Mouse (Mus musculus): ENCODE data around the gene Arrdc2.
A peak's percentile ranks its signal among the peaks of the same experiment; 100 is the strongest.
"Not testable (repeated sequence)": the region's sequence is repeated elsewhere in the genome, so short reads cannot be mapped to it uniquely, and the experiment has no call there.

The Arrdc2 gene

DNA sequence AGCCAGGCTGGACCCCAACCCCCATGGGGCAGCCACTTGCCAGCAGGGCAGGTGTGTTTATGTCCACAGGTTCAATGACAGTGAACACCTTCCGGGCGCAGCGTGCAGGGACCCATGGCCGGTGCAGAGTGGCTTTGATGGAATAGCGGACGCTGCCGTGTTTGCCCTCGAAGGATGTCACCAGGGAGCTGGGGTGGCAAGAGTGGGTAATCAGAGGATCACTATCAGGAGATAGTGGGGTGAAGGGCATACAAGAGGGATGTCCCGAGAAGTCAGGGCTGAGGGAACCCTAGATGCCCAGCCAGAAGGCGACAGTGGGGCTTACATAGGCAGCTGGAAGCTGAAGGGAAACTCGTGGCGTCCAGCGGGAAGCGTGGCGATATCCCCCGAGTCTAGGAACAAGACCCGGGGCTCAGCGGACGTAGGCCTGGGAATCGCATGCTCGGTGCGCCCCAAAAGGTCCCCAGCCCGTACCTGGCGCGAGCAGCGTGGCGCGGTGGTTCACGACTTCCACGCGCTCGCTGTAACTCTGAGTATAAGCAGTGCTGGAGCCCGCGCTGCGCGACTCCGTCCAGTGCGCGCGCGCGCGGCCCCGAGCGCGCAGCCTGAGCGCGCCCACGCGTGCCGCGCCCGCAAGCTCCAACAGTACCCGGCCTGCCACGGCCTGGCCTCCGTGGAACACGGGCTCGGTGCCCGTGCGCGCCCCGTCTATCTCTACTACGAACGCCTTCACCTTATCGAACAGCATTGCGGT is 689 bp downstream of the Arrdc2 start:
- DNase-seq, result peak; percentile 97

DNA sequence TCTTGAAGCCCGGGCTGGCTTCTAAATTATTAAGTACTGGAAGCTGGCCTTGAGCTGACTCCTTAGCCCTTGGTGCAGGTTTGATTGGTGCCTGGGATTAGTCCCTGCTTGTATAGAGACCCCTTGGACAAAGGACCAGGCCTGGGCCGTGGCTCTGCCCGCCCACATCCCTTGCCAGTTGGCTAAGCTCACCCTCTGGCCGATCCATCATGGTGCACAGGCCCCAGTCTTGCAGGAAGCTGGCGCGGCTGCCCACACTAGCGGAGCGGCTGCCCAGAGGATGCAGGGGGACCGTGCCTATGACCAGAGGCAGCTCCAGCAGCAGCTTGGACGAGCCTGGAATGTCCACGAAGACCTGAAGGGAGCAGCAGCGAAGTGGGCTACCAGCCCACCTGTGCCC is 2.9 kb downstream of the Arrdc2 start:
- DNase-seq, result no peak

DNA sequence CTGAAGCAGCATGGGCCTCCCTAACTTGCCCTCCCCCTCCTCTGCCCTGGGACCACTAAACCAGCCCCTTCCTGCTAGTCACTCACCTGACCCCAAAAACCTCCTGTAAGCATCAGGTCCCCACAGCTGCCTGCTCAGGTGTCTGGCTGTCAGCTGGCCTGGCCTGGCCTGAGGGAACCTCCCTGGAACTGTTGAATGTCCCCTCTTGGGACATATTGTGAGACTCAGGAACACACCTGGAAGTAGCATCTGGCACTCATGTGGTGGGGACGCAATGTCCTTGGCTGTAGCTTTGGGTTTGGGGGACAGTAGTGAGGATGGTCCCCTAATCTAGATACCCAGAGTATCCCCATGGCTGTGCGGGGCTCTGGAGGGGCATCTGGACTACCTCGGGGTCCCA is 5.4 kb downstream of the Arrdc2 start:
- DNase-seq, result no peak

DNA sequence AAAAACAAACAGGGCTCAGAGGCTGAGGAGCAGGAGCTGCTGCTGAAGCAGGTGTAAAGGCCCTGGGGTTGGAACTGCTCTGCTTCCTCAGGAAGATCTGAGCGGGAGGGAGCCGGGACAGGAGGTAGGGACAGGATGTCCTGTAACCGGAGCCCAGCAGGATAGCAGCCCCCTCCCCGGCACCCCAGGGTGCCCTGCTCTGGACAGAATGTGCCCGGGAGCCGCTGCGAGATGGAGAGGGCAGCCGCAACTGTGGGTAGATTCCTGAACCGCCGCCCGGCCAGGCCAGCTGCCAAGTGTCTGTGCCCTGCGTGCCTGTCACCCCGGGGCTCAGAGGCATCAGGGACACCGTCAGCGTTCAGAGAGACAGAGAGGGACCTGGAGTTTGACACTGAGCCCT is 6.0 kb downstream of the Arrdc2 start:
- peak; percentile 99 for DNase-seq

DNA sequence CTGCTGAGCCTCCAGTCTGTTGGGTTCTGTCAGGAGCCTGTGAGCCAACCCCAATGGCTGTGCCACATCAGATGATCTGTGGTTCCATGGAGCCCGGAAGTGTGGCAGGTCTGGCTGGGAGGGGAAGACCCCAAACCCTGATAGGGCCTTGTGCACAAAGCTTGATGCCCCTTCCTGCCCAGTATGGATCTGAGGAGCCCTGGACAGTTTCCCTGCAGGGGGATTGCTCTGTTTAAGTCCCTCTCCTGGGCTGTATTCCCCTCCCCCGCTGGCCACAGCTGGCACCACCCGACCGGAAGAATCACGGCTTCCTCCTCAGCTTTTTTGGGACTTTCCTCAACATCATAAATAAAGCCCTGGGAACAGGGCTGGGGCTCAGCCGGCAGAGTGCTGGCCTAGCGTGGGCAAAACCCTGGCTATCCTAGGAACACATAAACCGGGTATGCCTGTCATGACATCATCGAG is 6.5 kb downstream of the Arrdc2 start:
- DNase-seq, result peak; percentile 97

DNA sequence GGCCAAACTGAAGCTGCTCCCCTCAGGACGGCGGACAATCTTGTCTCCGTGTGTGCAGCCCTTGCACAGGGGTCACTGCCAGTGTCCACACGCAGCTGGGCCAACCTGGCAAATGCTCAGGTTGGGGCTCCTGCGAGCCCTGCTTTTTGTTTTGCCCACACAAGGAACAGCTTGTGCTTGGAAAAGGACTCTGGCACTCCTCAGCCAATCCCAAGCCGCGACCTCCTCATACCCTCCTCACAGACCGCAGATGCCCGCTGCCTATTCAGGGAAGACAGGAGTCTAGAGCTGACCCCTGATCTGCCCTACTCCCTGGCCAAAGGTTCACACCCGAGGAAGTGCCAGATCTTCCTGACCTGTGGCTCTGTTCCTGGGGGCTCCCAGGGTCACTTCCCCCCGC is 7.1 kb downstream of the Arrdc2 start:
- DNase-seq, result peak; percentile 96

DNA sequence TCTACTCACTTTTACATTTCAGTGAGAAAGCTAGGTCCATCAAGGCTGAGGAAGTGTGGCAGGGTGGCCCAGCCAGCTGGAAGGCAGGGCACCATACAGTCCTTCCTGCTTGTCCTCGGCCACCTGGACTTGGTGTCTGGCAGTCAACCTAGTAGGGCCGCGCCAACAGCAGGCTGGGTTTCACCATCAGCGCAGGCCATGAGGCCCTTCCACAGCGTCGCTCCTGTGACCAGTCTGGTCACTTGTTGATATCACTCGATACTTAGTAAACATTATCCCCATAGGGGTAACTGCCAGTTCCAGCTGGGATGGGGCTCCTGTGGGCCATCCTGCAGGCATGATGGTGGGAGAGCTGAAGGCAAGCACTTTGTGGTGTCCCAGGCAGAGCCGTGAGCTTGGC is 8.0 kb downstream of the Arrdc2 start:
- no peak for DNase-seq

DNA sequence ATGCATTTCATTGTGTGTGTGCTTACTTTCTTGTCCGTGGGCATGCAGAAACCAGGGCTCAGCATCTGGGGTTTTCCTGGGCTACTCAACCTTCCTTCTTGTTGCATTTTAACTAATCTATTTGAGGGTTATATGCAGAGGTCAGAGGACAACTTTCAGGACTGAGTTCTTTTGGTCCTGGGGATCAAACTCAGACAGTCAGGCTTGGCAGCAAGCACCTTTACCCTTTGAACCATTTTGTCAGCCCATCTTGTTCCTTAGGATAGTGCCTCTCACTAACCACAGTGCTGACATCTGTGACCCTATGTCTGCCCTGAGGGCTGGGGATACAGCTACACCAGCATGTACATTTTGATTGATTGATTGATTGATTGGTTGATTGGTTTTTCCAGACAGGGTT is 11.7 kb downstream of the Arrdc2 start:
- DNase-seq, result no peak

DNA sequence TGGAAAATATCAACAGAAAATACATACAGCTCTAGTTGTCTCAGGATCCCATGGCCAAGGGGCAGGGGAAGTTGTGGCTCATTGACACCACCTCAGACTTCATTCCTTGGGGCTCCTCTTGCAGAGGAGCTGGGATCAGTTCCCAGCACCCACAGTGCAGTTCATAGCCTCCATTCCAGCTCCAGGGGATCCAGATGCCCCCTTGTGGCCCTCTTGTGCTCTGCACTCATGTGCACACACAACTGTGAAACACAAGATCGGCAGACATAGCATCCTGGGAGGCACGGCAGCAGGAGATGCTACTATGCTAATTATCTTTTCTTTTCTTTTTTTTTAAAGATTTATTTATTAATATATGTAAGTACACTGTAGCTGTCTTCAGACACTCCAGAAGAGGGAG is 12.5 kb downstream of the Arrdc2 start:
- DNase-seq, result no peak

DNA sequence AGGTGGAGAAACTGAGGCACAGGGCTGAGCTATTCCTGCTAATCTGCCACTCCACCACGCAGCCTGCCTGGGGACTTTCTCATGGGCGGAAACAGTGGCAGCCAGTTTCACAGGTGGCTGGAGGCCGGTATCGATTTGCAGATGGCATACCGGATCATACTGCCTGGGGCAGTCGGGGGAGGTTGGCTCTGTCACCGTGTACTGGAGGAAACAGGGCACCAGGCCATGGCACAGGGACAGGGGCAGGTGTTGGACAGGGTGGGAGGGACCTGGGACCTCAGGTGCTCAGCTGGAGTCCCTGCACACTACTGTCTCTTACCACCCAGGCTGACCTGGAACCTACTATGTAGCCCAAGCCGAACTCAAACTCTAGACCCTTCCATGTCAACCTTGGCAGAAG is 13.7 kb downstream of the Arrdc2 start:
- DNase-seq, result no peak

DNA sequence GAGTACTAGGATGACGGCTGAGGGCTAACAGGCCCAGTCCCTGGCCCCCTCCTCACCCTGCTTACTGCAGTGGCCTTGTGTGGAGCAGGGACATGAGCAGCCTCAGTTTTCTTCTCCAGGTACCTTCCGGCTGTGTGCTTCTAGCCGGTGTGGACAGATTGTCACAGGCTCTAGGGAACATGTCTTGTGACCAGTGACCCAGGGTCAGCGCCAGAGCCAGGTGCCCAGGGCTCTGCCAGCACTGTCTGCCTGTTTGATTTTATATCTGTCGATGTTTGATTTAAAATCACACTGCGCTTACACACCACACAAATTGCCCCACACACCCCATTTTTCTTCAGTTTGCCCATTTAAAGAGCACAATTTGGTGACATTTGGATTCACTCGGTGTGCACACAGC is 15.7 kb downstream of the Arrdc2 start:
- DNase-seq, result no peak

DNA sequence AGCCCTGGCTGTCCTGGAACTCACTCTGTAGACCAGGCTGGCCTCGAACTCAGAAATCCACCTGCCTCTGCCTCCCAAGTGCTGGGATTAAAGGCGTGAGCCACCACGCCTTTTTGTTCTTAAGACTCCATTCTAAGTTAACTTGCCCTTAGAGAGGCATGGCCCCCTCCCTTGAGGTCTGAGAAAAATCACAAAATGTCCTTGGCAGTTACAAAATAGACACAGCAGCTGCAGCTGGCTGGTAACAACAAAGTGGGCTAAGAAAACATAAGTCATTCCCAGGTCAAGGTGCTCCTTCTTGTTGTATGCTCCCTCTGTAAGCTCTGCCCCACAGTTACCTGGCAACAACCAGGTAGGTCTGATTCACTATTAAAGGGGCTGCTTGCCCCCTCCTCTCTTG is 16.9 kb downstream of the Arrdc2 start:
- not testable (repeated sequence) for DNase-seq

DNA sequence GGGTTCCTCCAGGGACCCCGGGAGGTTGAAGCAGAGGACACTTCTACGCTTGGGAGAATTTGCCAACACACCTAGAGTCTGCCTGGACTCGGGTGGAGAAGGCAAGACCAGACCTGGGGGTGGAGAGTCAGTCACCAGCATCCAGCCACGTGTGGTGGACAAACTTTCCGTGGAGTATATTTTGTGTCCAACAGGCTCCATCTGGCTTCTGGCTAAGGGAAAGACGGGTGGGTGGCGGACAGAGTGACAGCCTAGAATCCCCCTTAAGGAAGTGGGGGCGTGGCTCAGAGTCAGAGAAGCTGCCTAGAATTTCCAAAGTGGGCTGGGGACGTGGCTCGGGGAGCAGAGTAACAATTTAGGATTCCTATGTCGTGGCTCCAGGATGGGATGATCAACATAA is 17.5 kb downstream of the Arrdc2 start:
- DNase-seq, result no peak

DNA sequence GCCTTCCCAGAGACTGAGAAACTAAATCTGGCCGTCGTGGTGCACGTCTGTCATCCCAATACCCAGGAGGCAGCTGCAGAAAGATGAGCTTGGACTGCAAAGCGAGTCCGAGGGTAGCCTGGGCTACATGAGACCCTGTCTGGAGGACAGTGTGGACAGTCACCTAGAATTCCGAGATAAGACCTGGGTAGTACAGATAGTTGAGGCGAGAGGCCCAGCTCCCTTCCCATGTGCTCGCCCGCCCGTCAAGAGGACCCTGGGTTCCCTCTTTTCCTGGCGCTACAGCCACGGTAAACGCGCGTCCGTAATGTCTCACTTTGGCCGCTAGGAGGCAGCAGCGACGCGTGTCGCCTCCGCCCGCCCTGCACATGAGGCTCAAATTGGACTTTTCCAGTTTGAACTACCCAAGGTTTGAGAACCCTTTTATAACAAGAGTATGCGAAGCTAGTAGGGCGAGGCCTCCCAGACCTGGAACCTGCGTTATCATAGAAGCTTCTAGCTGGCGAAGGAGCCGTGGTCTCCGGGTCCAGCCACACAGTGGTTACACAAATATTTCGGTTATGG is 18.0 kb downstream of the Arrdc2 start:
- peak; percentile 95 for DNase-seq

DNA sequence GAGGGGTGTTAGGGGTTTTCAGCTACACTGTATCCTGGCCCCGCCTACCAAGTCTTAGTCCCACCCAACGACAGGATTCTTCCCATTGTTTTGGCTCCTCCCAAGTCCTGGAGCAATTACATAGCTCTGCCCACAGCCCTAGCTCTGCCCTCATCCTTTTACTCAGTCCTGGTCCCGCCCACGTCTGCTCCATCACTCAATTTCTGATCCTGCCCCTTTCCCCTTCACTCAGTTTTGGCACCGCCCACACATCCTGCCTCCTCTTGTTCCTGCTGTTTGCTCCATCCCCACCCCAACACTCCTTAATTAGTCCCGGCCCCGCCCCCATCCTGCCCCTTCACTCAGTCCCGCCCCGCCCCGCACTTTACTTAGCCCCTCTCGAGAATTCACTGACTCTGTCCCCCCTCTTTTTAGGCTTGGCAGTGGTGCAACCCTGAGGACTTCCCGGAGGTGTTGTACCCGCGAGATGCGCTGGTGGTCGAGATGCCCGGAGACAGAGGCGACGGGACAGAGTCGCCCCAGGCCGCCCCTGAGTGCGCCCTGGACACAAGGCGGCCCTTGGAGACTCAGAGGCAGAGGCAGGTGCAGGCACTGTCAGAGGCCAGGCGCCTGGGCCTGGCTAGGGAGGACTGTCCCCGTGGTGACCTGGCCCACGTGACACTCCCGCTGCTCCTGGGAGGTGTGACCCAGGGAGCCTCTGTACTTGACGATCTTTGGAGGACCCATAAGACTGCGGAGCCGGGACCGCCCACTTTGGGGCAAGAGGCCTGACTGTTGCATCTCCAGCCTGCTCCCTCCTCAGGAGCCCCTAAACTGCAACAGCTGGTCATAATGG is 19.2 kb downstream of the Arrdc2 start:
- peak; percentile 99 for DNase-seq

DNA sequence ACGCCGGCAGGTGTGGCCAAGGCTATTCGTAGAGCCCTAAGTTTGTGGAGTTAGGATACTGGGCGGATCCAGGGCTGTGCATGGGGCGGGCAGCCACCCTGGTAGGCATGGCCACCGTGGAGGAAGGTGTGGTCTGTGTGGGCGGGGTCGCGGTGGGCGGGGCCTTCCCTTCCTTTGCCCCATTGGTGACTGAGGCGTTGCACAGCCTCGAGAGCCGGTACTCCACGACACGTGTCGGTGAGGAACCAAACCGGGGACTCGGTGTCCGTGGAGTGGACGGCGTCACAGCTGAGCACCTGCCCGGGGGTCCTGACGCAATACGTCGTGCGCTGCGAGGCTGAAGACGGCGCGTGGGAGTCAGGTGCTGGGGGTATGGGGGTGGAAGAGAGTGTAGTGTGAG is 22.8 kb downstream of the Arrdc2 start:
- DNase-seq, result peak; percentile 95

DNA sequence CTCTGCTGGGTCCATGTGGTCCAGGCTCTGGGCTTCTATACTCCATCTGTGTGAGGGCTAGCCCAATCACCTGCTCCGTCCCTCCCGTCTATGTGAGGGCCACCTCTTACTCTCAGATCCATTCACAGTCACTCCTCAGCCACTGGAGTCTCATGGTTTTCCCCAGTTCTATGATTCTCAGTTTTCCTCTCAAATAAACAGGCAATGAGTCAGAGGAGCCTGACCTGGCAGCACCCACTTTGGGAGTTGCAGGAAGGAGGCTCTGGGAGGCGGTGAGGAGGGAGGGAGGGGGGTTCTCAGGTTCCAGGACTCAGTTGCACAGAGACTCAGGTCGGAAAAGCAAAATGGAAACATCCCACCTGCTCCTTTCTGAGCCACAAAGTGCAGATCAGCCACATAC is 26.6 kb downstream of the Arrdc2 start:
- DNase-seq, result no peak

DNA sequence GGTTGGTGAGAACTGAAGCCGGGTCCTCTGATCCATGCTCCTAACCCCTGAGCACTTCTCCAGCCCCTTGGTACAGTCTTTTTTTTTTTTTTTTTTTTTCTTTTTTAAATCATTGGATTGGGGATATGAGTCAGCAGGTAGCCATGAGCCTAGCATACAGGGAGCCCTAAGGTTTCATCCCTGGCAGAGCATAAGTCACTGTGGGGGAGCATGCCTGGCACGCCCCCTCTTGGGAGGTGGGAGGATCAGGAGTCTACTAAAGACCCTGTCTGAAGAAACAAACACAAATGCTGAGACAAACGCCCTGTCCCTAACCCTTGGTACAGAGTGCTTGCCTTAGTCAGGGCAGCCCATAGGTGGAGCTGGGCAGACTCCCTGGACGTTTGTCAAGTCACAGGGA is 27.5 kb downstream of the Arrdc2 start:
- DNase-seq, result no peak

DNA sequence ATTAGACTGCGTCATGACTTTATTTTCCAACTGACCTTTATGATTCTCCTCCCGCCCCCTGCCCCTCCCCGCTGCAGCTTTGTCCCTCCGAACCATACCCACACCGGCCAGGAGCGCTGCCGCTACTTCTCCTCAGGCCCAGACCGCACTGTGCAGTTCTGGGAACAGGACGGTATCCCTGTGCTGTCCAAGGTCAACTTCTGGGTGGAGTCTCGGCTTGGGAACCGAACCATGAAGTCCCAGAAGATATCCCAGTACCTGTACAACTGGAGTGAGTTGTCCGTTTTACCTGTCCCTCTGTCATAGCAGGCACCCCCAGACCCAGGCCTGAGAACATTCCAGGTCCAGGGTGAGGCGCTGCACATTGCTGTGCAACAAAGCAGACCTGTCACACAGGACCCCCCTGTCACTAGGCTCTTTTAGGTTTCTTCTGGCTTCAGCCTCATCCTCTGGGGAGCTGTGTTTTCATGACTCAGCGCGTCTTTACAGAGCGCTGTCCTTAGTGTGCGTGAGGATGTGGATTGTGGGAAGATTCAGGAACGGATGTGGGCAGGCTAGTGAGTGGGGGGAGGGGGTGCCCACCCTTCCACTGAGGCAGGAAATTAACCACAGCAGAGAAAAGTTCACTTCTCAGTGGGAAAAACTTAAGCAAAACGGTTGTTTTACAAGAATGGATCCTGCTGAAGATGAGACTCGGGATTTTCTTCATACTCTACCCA is 28.4 kb downstream of the Arrdc2 start:
- no peak for DNase-seq

DNA sequence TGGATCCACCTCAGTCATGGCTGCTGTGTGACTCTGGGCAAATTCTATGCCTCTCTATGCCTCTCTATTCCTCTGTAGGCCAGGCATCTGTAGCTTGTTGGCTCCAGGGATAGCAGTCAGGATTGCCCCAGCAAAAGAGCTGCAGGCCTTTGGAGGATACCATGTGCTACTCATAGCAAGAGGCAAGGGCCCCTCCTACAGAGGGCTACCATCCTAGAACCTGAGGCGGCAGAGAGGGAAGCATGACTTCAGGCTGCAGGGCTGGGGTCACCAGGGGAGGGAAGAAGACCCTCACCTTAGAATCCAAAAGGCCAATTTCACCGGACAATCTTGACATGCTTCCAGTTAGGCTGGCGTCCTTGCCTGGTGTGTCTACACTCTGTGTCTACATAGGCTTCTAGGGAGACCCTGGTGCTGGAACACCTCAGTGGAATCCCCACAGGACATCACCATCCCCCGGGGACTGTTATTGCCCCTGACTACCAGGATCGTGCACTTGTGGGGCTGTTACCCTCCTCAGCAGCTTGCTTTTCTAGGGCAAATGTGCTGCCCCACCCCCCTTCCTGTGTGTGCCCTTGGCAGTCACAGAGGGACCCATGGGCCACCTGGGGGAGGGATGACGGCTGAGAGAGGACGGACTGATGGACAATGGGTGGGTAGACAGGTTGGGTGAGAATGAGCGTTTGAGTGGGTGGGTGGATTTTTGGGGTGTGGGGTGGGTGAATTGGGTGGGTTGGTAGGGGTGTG is 30.4 kb downstream of the Arrdc2 start:
- no peak for DNase-seq

DNA sequence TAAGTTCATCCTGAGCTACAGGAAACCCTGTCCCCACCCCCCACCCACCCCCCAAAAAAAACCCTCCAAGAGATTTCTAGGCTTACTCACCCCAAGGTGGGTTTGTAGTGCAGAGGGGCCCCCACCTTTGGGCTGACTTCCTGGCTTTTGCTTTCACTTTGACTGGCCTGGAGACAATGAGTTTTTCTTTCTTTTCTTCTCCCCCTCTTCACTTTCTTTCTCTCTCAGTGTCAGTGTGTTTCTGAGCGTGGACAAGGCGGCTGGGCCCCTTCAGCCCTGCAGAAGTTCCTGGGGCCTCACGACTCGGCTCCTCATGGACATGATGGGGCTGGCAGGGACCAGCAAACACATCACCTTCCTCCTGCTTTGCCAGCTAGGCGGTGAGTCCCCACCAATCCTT is 31.3 kb downstream of the Arrdc2 start, which contains the start of gene Il12rb1:
Gene Il12rb1, plus strand, starts transcription at position 211 of the 400 bp plus-strand sequence.
- DNase-seq, result no peak

DNA sequence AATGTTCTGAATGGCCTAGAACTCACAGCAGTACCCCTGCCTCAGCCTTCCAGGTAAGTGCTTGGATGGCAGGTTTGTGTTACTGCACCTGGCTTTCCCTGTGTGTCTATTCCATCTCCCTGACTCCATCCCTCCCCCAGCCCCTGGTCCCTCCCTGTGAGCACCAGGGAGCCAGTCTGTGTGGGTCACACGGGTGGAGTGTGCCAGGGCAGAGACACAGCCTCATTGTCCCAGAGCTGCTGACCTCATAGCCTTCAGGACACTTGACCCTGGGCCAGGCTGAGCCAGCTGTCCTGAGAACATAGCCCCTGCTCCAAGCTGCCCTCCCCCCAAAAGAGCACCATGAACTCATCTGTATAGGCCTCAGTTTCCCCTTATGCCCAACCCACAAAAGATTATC is 32.2 kb downstream of the Arrdc2 start:
- DNase-seq, result no peak
